Mouse (Mus musculus) midbrain, postnatal 0 days (tissue): Measurements from ENCODE around the gene Tsga13. TPM values are rescaled to one million over a fixed set of nuclear protein-coding genes. Genes with fewer than 3 reads are reported as not detected.
A peak's percentile ranks its signal among the peaks of the same experiment; 100 is the strongest.

Experiments used
- ATAC-seq: fragments of 200-750 bp; cut with Nextera tagmentation; 2 replicates; pipeline ENCODE4 v1.8.0; 2017; ENCODE audit warnings: moderate number of reproducible peaks, mild to moderate bottlenecking, moderate TSS enrichment, moderate library complexity; ENCODE audit not compliant: low FRiP score
- DNase-seq: peaks from one replicate; pipeline ENCODE4 v3.0.0-alpha.2; 2015; ENCODE audit warnings: low spot score
- H3K27ac ChIP-seq: fragments of 300-500 bp; sonication (generic); 2 replicates; pipeline ENCODE4 v1.5.1; 2014; ENCODE audit warnings: low read depth, mild to moderate bottlenecking, low read length, mixed read lengths
- H3K27me3 ChIP-seq: fragments of 300-500 bp; sonication (generic); 2 replicates; pipeline ENCODE4 v1.6.1; 2014; ENCODE audit warnings: low read length, control low read depth, mixed read lengths; ENCODE audit not compliant: insufficient read depth
- H3K36me3 ChIP-seq: fragments of 300-500 bp; sonication (generic); 2 replicates; pipeline ENCODE4 v1.6.1; 2014; ENCODE audit warnings: low read length, control low read depth, mixed read lengths; ENCODE audit not compliant: insufficient read depth
- H3K4me1 ChIP-seq: fragments of 300-500 bp; sonication (generic); 2 replicates; pipeline ENCODE4 v1.6.1; 2014; ENCODE audit warnings: mild to moderate bottlenecking, control low read depth, antibody characterized with exemption, low read length, mixed read lengths; ENCODE audit not compliant: insufficient read depth
- H3K4me2 ChIP-seq: fragments of 300-500 bp; sonication (generic); 2 replicates; pipeline ENCODE4 v1.6.1; 2014; ENCODE audit warnings: low read depth, mild to moderate bottlenecking, low read length, mixed read lengths; ENCODE audit not compliant: poor library complexity, severe bottlenecking
- H3K4me3 ChIP-seq: fragments of 300-500 bp; sonication (generic); 2 replicates; pipeline ENCODE4 v1.5.1; 2014; ENCODE audit warnings: low read depth, mild to moderate bottlenecking, low read length, moderate library complexity
- H3K9ac ChIP-seq: fragments of 300-500 bp; sonication (generic); replicated peaks from 2 replicates; pipeline ENCODE4 v1.6.1; 2014; ENCODE audit warnings: mild to moderate bottlenecking, low read length, moderate library complexity, mixed read lengths; ENCODE audit not compliant: poor library complexity, severe bottlenecking
- H3K9me3 ChIP-seq: fragments of 300-500 bp; sonication (generic); 2 replicates; pipeline ENCODE4 v1.6.1; 2016; ENCODE audit warnings: low read length, control low read depth
- CTCF ChIP-seq: IDR thresholded peaks from 2 replicates; pipeline ENCODE4 v1.5.1; 2016; ENCODE audit warnings: antibody characterized with exemption, mild to moderate bottlenecking
- WGBS: fragments of 180-500 bp; shearing (Covaris S2); extraction: QIAGEN DNeasy Blood & Tissue Kit; methylation state at CpG from one replicate; pipeline ENCODE4 v1.1.7; 2014; 5-methylcytosine and 5-hydroxymethylcytosine counted together
- polyA plus RNA-seq: library from polyadenylated mRNA; unstranded; fragments of >200 nt; fragmentation: Nextera tagmentation; extraction: Ambion mirVana; gene quantifications from 2 replicates; pipeline ENCODE4 v1.2.1, GENCODE M21; 2015
- total RNA-seq: library from RNA; depleted of rRNA; stranded (reverse); fragments of >200 nt; gene quantifications from 2 replicates; pipeline ENCODE4 v1.2.3, GENCODE M21; 2014

Tsga13 gene
- total and polyA plus RNA-seq, 2 experiments from 2014 or later: 0.11 to 0.67 TPM

GRCm38 (mm10) chr6:30896986-30897327 is 18.4 kb downstream of the Tsga13 start:
- H3K9ac ChIP-seq: peak overlapping the region; percentile 91; the same call in 1 of the 2 replicates
- H3K9me3 ChIP-seq: no peaks in the 10 kb centered on the region
- DNase-seq (peak; percentile 19), ATAC-seq (no peak; the same call in 1 of the 2 replicates)
- peak overlapping the region; percentile 73 for H3K4me3 ChIP-seq
- no peak for TF ChIP-seq CTCF
- no peaks in the 10 kb centered on the region for H3K36me3 ChIP-seq
- H3K4me2 ChIP-seq: peak overlapping the region; percentile 55
- WGBS: 17% methylated on average over 8 of the region's 8 CpGs
- H3K27ac ChIP-seq: peak overlapping the region; percentile 90
- H3K4me1 ChIP-seq: no peaks in the 10 kb centered on the region
- H3K27me3 ChIP-seq: no peaks in the 10 kb centered on the region

- peak within 1 kb of the TSS; percentile 73 for H3K4me3 ChIP-seq
- no peaks in the 10 kb centered on the region for H3K9me3 ChIP-seq
- DNase-seq: peak; percentile 94
- H3K27me3 ChIP-seq: no peaks in the 10 kb centered on the region
- ATAC-seq: peak; percentile 97
- peak within 1 kb of the TSS; percentile 91 for H3K9ac ChIP-seq
- H3K36me3 ChIP-seq: no peaks in the 10 kb centered on the region
- H3K4me1 ChIP-seq: no peaks in the 10 kb centered on the region
- under 1% methylated on average over 75 of the region's 83 CpGs for WGBS
- peak; percentile 52 for TF ChIP-seq CTCF
- peak within 1 kb of the TSS; percentile 90 for H3K27ac ChIP-seq
- H3K4me2 ChIP-seq: peak within 1 kb of the TSS; percentile 55
These were observed 19.0 kb downstream of the Tsga13 start, which contains the start of gene Copg2 for GRCm38 (mm10) chr6:30896195-30896985. Gene Copg2, minus strand, starts transcription at chr6:30896794.

GRCm38 (mm10) chr6:30895819-30896194 is 19.6 kb downstream of the Tsga13 start:
- peak overlapping the region; percentile 55 for H3K4me2 ChIP-seq
- H3K36me3 ChIP-seq: no peaks in the 10 kb centered on the region
- TF ChIP-seq CTCF: no peak

GRCm38 (mm10) chr6:30893081-30893480 is 22.3 kb downstream of the Tsga13 start:
- H3K9ac ChIP-seq: no peak overlapping the region
- H3K27ac ChIP-seq: no peak overlapping the region
- no peaks in the 10 kb centered on the region for H3K9me3 ChIP-seq
- H3K4me2 ChIP-seq: no peak overlapping the region
- no peak for DNase-seq
- ATAC-seq: no peak
- 90% methylated on average over 4 of the region's 4 CpGs for WGBS
- no peaks in the 10 kb centered on the region; the same call in 1 of the 2 replicates for H3K36me3 ChIP-seq
- no peaks in the 10 kb centered on the region for H3K27me3 ChIP-seq
- H3K4me3 ChIP-seq: no peak overlapping the region
- no peaks in the 10 kb centered on the region for H3K4me1 ChIP-seq
- no peak for TF ChIP-seq CTCF

More at GRCm38 (mm10) chr6:30895819-30896194, 19.6 kb downstream of the Tsga13 start:
- Histone ChIP-seq H3K4me3 (peak overlapping the region; percentile 73), H3K27ac (peak overlapping the region; percentile 90), H3K27me3 (no peaks in the 10 kb centered on the region), H3K4me1 (no peaks in the 10 kb centered on the region), H3K9ac (peak overlapping the region; percentile 91), H3K9me3 (no peaks in the 10 kb centered on the region)
- no peak for ATAC-seq
- DNase-seq: peak; percentile 24
- WGBS: 9% methylated on average over 3 of the region's 3 CpGs

- no peak overlapping the region for H3K27ac ChIP-seq
- H3K27me3 ChIP-seq: no peaks in the 10 kb centered on the region
- ATAC-seq: no peak
- H3K4me2 ChIP-seq: no peak overlapping the region
- no peak overlapping the region for H3K4me3 ChIP-seq
- no peaks in the 10 kb centered on the region; the same call in 1 of the 2 replicates for H3K36me3 ChIP-seq
- H3K9ac ChIP-seq: no peak overlapping the region
- H3K4me1 ChIP-seq: no peaks in the 10 kb centered on the region
- no peak for DNase-seq
- no peak for TF ChIP-seq CTCF
- no peaks in the 10 kb centered on the region for H3K9me3 ChIP-seq
These were observed 23.6 kb downstream of the Tsga13 start for GRCm38 (mm10) chr6:30891761-30892160.

GRCm38 (mm10) chr6:30884856-30885255 is 30.5 kb downstream of the Tsga13 start:
- no peak overlapping the region for H3K4me2 ChIP-seq
- H3K4me1 ChIP-seq: no peaks in the 10 kb centered on the region
- DNase-seq (no peak), ATAC-seq (no peak)
- 99% methylated on average over 3 of the region's 3 CpGs for WGBS
- H3K27me3 ChIP-seq: no peaks in the 10 kb centered on the region
- H3K4me3 ChIP-seq: no peak overlapping the region
- no peaks in the 10 kb centered on the region for H3K9me3 ChIP-seq
- H3K27ac ChIP-seq: no peak overlapping the region
- H3K36me3 ChIP-seq: peaks cover 6% of the 10 kb centered on the region
- TF ChIP-seq CTCF: no peak
- H3K9ac ChIP-seq: no peak overlapping the region
